Mouse (Mus musculus) retina, adult 2 months (tissue): ENCODE data around the gene Olfr324.

Experiments used
- DNase-seq: peaks from one replicate; pipeline ENCODE4 v3.0.0-alpha.2; 2012; ENCODE audit warnings: low read depth, low spot score

Olfr324 gene

GRCm38 (mm10) chr11:58634878-58635277 is 40.0 kb downstream of the Olfr324 start:
- no peak for DNase-seq

- no peak for DNase-seq
Observed at GRCm38 (mm10) chr11:58636376-58636977, 41.6 kb downstream of the Olfr324 start.

- no peak for DNase-seq
Observed at GRCm38 (mm10) chr11:58638176-58638701, 43.3 kb downstream of the Olfr324 start.

- no peak for DNase-seq
Observed at GRCm38 (mm10) chr11:58640272-58640867, 45.5 kb downstream of the Olfr324 start, which contains the start of gene Trim58. TSS of gene Trim58 (plus strand) at chr11:58640465.

- no peak for DNase-seq
Observed at GRCm38 (mm10) chr11:58641057-58641456, 46.1 kb downstream of the Olfr324 start.

GRCm38 (mm10) chr11:58641638-58642358 is 46.9 kb downstream of the Olfr324 start:
- no peak for DNase-seq

- DNase-seq = no peak
Observed at GRCm38 (mm10) chr11:58643350-58643749, 48.4 kb downstream of the Olfr324 start.
